Mouse (Mus musculus): ENCODE measurements around the gene Cdhr3. TPM values are rescaled to one million over a fixed set of nuclear protein-coding genes. Genes with fewer than 3 reads are reported as not detected.

Gene Cdhr3
- not detected in 2 replicates for polyA plus RNA-seq (2012; rRNA removed)

GRCm38 (mm10) chr12:33092775-33093174 lies at the start of gene Cdhr3:
Cdhr3 (minus strand) TSS chr12:33092875.

Other genes starting within 250 kb of the Cdhr3 start
- gene Sypl, start 139.0 kb downstream of the Cdhr3 start, polyA plus RNA-seq (2012; rRNA removed), result 21.6 and 33.6 TPM in 2 replicates
- 7.8 and 8.8 TPM in 2 replicates for gene Atxn7l1, start 54.8 kb upstream of the Cdhr3 start, polyA plus RNA-seq (2012; rRNA removed)

All from stomach, adult 2 months (tissue).